Mouse (Mus musculus): Measurements from ENCODE around the gene Pitx2.

The Pitx2 gene

GRCm38 (mm10) chr3:129217862-129218370 lies 18.2 kb downstream of the Pitx2 start:
- no peak for DNase-seq (ENCODE audit: low spot score)

- no peak for DNase-seq (ENCODE audit: low spot score)
These were observed 18.8 kb downstream of the Pitx2 start for GRCm38 (mm10) chr3:129218371-129218921.

- no peak for DNase-seq (ENCODE audit: low spot score)
These were observed 20.5 kb downstream of the Pitx2 start for GRCm38 (mm10) chr3:129220086-129220670.

GRCm38 (mm10) chr3:129220681-129221379 lies 21.2 kb downstream of the Pitx2 start:
- DNase-seq (ENCODE audit: low spot score), result no peak

DNA sequence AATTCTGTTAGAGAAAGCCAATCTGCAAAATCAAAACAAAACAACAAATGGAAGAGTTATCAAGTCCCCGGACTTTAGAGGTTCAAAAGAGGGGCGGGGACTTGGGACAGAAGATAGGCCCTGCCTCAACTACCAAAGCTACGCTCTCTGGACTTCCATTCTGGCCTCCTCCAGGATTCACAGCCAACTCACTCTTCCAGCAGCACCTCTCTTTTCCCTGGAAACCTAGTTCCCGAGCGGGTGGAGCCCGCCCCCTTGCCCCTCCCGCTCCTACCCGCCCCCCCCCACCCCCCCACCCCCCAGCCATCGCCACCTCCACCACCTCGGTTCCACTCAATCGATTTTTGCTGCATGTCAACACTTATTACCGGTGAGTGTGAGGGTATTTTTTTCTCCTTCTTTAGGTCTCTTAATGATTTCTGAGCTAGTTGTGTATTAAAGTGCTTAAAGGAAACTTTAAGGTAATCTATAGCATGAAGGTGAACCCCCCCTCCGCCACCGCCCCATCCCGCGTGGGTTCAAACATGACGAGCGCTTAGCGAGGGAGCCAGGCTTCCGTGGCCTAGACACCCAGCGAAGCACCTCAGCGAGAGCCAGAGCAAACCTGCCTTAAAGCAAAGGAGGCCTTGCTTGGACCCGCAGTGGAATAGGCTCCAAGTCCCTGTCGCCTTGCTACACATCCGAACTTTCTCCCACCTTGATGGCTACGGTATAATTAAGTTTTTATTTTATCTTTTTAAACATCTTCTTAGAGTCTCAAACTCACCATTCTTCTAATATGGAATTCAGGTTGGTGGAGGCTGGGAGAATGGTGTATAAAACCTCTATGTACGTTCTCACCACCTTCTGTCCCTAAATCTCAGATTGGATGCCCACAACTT lies 21.9 kb downstream of the Pitx2 start:
- no peak for DNase-seq (ENCODE audit: low spot score)

DNA sequence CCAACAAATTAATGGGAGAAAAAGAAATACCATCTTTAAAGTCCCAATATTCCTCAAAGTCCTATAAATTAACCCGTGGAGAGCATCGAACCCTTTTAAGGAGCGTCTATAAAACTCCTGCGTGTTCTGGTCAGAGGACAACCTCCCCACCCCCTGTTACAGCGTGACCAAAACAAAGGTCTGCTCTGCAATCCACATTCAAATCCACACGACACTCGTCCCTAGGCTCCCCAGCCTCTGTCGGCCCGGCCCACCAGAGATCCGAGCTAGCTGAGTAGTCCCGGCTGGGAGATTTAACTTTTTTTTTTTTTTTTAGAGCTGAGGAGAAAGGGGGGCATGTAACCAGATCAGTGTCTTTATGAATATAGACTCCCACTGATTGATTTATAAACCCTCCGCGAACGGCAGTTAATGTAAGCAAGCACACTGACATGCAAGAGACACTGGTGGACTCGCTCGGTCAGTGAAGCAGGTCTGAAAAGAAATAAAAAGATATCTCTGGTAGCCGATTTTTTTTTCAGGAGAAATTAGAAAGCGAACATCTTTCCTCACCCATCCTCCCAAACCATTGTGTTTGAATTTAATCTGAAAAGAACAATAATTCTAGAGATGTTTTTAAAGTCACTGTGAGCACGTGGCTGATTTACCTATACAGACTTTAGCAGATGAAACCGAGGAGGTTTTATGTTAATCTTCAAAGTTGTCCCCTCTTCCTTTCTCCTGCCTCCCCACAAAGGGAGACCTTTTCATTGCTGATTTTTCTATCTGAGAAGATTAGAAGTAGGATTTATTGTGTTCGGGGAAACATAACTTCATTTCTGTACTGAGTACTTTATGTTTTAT lies 23.0 kb downstream of the Pitx2 start:
- no peak for DNase-seq (ENCODE audit: low spot score)

GRCm38 (mm10) chr3:129223401-129223800 lies 23.7 kb downstream of the Pitx2 start:
- DNase-seq (ENCODE audit: low spot score), result no peak

DNA sequence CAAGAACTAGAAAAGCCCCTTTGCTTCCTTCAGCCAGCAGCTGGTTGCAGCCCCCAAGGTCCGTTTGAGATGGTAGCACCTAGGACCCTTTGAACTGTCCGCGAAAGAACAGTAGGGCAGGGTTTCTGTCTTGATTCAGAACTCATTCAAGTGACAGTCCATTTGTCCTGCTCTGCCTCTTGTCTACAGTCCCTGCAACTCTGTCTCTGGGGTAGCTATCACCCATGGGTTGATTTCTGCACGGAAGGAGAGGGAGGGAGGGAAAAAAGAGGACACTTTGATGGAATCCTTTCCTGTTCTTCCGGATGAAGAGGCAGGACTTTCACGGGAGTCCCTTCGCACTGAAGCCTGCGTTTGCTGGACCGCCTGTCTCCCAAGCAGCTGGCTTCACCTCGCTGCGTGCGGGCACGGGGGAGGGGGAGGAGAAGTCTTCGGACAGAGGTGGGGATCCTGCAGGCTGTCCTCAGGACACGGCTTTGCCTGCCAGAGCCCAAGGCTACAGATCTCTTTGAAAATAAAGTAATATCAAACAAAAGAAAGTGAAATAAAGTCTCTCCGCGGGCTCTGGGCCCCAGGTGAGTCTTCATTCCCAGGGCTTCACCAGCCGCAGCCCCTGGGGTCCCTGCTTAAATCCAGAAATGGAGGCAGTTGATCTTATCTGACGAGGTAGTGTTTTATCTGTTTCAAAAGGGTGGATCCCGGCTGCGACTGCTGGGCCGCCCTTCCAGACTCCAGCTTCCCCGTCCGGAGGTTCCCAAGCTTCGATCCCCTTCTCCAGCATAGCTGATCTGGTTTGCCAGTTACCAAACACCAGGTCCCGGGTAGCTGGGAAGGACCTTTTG lies 24.5 kb downstream of the Pitx2 start:
- no peak for DNase-seq (ENCODE audit: low spot score)

DNA sequence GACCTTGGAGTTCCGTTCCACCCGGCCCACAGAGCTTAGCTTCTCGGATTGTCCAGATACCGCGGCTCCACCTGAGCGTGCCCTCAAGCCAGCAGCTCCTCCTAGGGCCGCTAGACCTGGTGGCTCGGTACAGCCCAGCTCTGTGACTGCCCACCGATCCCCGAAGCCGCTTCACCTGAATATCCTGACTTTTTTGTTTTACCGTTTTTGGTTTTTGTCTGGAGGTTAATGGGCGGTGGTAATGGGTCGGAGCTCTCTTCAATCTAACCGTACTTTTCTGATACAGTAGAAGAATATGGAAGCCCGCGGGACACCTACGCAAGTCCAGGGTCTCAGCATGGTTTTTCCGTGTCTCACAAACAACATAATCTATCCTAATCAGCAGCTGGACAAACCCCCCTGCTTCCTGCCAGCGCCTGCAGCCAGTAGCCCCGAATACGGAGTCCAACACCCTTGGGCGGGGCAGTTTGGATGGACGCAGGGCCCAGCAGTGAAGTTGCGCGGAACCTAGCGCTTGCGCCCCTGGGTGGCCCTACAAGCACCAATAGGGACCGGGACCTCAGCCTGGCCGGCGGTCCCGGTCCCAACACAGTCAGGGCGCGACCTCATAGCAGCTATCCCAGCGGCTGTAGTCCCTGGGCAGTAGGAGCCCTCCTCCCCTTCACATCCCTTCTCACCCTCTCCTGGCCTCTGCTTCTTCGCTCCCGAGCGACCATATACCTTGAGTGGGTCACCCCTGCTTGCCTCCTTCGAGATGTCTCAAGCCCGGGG lies 25.3 kb downstream of the Pitx2 start:
- no peak for DNase-seq (ENCODE audit: low spot score)

- no peak for DNase-seq (ENCODE audit: low spot score)
These were observed 26.1 kb downstream of the Pitx2 start for GRCm38 (mm10) chr3:129225577-129226289.

GRCm38 (mm10) chr3:129226681-129227080 lies 27.0 kb downstream of the Pitx2 start:
- DNase-seq (ENCODE audit: low spot score), result no peak

GRCm38 (mm10) chr3:129227331-129227730 lies 27.7 kb downstream of the Pitx2 start:
- no peak for DNase-seq (ENCODE audit: low spot score)

DNA sequence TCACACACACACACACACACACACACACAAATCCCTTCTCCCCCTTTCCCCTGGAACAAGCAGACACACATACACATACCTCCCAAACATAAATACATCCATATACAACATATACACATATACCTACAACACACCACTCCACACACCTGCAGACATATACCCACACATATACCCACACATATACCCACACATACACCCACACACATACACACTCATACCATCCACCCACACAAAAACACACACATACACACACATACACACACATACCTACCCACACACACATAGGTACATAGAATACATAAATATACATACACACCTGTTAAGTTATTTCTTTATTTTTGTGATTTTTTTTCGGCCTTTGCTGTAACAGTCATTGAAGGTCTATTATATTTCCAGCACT lies 38.3 kb downstream of the Pitx2 start:
- no peak for DNase-seq (ENCODE audit: low spot score)

DNA sequence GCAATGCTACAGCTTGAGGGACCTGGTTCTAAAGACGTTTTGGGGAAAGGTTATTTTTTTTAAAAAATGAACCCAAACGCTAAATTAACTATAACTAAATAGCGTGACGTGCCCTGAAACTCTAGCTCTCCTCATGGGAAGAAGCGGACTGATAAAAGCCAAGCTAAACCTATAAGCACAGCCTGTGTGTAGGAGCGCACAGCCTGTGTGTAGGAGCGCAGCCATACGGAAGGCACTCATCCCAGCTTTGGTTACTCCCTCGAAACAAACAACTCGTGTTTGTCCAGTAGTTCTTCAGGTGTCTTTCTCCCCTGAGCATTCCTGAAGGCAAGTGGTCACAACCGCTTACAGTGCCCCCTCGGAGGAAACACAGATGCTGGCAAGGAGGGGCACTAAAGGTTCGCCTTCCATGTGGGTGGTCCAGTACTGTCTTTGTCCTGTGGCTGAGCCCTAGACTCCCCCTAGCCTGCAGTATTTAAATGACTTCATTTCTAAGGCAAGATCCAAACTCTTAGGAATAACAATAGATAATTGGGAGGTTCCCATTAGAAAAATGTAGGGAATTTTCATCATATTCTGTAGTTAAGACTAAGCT lies 39.1 kb downstream of the Pitx2 start:
- DNase-seq (ENCODE audit: low spot score), result no peak

DNA sequence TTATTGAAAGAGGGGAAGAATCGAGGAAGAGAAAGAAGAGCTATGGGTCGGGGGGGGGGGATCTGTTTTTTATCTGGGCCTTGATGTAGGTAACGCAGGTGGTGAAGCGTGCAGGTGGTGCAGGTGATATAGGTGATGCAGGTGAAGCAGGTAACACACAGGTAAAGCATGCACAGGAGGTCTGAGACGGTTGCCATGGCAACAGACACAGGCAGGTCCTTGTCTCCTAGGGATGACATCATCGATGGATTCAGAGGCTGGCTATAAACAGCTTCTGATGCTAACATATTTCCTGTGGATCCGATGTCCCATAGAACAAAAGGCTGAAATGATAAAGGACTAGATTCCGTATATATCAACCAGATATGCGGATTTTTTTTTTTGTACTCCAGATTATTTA lies 51.3 kb downstream of the Pitx2 start:
- no peak for DNase-seq (ENCODE audit: low spot score)

GRCm38 (mm10) chr3:129254246-129254645 lies 54.6 kb downstream of the Pitx2 start:
- DNase-seq (ENCODE audit: low spot score), result no peak

- DNase-seq (ENCODE audit: low spot score), result no peak
These were observed 56.6 kb downstream of the Pitx2 start for GRCm38 (mm10) chr3:129256283-129256682.

DNA sequence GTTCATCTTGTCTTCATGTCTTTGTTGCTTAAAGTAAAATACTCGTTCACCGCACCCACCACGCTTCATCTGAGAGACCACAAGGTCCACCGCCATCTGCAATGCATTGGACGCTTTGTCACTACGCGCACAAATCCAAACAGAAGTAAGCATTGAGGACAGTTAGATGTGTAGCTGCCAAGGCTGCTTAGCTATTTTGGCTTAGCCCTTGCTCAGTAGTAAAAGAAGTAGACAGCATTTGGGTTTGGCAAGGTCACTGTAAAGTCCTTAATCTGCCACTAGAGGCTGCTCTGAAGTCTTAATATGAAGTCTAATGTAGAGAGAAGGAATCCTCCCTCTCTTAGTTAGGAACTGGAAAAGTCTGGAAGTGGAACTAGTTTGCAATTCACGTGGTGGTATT lies 57.1 kb downstream of the Pitx2 start:
- no peak for DNase-seq (ENCODE audit: low spot score)

DNA sequence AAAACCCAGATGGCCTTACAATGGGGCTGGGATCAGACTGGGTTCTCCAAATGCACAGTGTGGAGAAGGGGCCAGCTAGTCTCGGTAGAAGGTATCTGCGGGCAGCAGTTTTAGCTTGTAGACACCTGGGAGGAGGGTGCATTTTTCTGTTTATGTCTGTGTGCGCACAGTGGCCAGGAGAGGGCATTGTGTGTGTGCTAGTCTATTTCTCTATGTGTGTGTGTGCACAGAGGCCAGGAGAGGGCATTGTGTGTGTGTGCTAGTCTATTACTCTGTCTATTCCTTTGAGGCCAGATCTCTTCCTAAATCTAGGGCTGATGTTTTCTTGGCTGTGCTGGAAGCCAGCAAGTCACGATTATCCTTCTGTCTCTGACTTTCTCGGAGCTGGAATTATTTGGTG lies 58.8 kb downstream of the Pitx2 start:
- no peak for DNase-seq (ENCODE audit: low spot score)
